Mouse (Mus musculus) hindbrain, embryonic 13.5 days (tissue): ENCODE data around the gene Gimap4. TPM values are rescaled to one million over a fixed set of nuclear protein-coding genes. Genes with fewer than 3 reads are reported as not detected.
"Not testable (repeated sequence)": the region's sequence is repeated elsewhere in the genome, so short reads cannot be mapped to it uniquely, and the experiment has no call there.

Source experiments
- ATAC-seq: fragments of 200-750 bp; cut with Nextera tagmentation; 2 replicates; pipeline ENCODE4 v1.8.0; 2017; ENCODE audit warnings: moderate TSS enrichment; ENCODE audit not compliant: low FRiP score
- H3K27ac ChIP-seq: fragments of 300-500 bp; sonication (generic); 2 replicates; pipeline ENCODE4 v1.5.1; 2015; ENCODE audit warnings: inconsistent platforms, mild to moderate bottlenecking, moderate library complexity
- H3K27me3 ChIP-seq: fragments of 300-500 bp; sonication (generic); 2 replicates; pipeline ENCODE4 v1.6.1; 2015; ENCODE audit warnings: mild to moderate bottlenecking, inconsistent platforms
- H3K36me3 ChIP-seq: fragments of 300-500 bp; sonication (generic); 2 replicates; pipeline ENCODE4 v1.6.1; 2015; ENCODE audit warnings: mild to moderate bottlenecking, inconsistent platforms
- H3K4me1 ChIP-seq: fragments of 300-500 bp; sonication (generic); replicated peaks from 2 replicates; pipeline ENCODE4 v1.6.1; 2015; ENCODE audit warnings: inconsistent platforms
- H3K4me2 ChIP-seq: fragments of 300-500 bp; sonication (generic); 2 replicates; pipeline ENCODE4 v1.6.1; 2015; ENCODE audit warnings: inconsistent platforms, mild to moderate bottlenecking, moderate library complexity
- H3K4me3 ChIP-seq: fragments of 300-500 bp; sonication (generic); 2 replicates; pipeline ENCODE4 v1.5.1; 2015; ENCODE audit warnings: mild to moderate bottlenecking, inconsistent platforms
- H3K9ac ChIP-seq: fragments of 300-500 bp; sonication (generic); 2 replicates; pipeline ENCODE4 v1.6.1; 2015; ENCODE audit warnings: mild to moderate bottlenecking, inconsistent platforms
- H3K9me3 ChIP-seq: fragments of 300-500 bp; sonication (generic); 2 replicates; pipeline ENCODE4 v1.6.1; 2016; ENCODE audit warnings: inconsistent platforms
- WGBS: fragments of 180-500 bp; shearing (Covaris S2); methylation state at CpG from one replicate; pipeline ENCODE4 v1.1.7; 2015; 5-methylcytosine and 5-hydroxymethylcytosine counted together
- polyA plus RNA-seq: library from polyadenylated mRNA; unstranded; fragments of >200 nt; fragmentation: Nextera tagmentation; extraction: Ambion mirVana; gene quantifications from 2 replicates; pipeline ENCODE4 v1.2.1, GENCODE M21; 2015

Gene Gimap4
- polyA plus RNA-seq, 1 experiment from 2014 or later, result 2.2 TPM

DNA sequence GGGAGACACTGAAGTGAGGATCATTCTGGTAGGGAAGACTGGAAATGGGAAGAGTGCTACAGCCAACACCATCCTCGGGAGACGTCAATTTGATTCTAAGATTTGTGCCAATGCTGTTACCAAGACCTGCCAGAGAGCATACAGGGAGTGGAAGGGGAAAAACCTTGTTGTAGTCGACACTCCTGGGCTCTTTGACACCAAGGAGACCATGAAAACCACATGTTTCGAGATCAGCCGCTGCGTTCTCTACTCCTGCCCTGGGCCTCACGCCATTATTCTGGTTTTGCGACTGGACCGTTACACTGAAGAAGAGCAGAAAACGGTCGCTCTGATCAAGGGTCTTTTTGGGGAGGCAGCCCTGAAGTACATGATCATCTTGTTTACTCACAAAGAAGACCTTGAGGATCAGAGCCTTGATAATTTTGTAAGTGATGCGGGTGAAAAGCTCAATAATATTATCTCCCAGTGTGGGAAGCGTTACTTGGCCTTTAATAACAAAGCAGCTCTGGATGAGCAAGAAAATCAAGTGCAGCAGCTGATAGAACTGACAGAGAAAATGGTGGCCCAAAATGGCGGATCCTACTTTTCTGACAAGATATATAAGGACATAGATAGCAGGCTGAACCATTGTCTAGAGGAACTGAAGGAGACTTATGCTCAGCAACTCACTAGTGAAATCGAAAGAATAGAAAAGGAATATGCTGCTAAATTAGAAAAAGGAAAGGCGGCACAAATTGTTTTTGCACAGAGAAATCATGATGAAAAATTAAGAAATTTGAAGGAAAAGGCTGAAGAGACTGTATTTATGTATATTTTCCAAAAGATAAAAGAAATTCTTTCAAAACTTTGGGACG, 6.6 kb upstream of the Gimap4 start:
- H3K4me1 ChIP-seq, result 0 out of 2 replicates have a peak, but pooled peaks cover 3% of the 10 kb centered on the region
- WGBS, result 95% methylated on average over 17 of the region's 17 CpGs
- H3K27me3 ChIP-seq, result no peaks in the 10 kb centered on the region
- H3K36me3 ChIP-seq, result no peaks in the 10 kb centered on the region
- H3K27ac ChIP-seq, result no peak overlapping the region
- no peak overlapping the region for H3K9ac ChIP-seq
- ATAC-seq, result no peak
- H3K4me3 ChIP-seq, result no peak overlapping the region
- H3K4me2 ChIP-seq, result no peak overlapping the region
- H3K9me3 ChIP-seq, result no peaks in the 10 kb centered on the region

GRCm38 (mm10) chr6:48678391-48678790, 6.0 kb upstream of the Gimap4 start:
- no peak for ATAC-seq
- H3K4me3 ChIP-seq, result no peak overlapping the region
- 84% methylated on average over 4 of the region's 4 CpGs for WGBS

DNA sequence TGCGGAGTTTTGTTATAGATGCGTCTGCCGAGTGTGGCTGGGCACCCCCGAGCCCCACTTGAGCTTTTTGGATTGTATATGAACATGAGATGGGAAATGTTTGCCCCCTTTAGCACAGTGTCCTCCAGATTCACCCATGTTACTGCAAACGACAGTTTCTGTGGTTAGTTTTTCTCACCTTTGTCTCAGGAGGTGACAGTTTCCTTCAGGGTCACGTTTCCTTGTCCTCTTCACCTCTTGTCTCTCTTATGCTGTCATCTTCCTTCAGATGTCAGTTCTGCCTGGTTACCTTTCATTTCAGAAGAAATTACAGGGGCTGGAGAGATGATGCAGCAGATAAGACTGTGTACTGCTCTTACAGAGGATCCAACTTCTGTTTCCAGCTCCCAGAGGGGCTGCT, 4.6 kb upstream of the Gimap4 start:
- no peak for ATAC-seq
- Histone ChIP-seq H3K36me3 (no peaks in the 10 kb centered on the region), H3K4me3 (no peak overlapping the region), H3K27ac (no peak overlapping the region), H3K9ac (no peak overlapping the region), H3K9me3 (no peaks in the 10 kb centered on the region), H3K27me3 (no peaks in the 10 kb centered on the region), H3K4me1 (0 out of 2 replicates have a peak, but pooled peaks cover 3% of the 10 kb centered on the region), H3K4me2 (no peak overlapping the region)
- 86% methylated on average over 6 of the region's 6 CpGs for WGBS

More at GRCm38 (mm10) chr6:48678391-48678790, 6.0 kb upstream of the Gimap4 start:
- Histone ChIP-seq H3K27me3 (no peaks in the 10 kb centered on the region), H3K9me3 (no peaks in the 10 kb centered on the region), H3K4me1 (0 out of 2 replicates have a peak, but pooled peaks cover 3% of the 10 kb centered on the region), H3K4me2 (no peak overlapping the region), H3K9ac (no peak overlapping the region), H3K36me3 (no peaks in the 10 kb centered on the region), H3K27ac (no peak overlapping the region)

DNA sequence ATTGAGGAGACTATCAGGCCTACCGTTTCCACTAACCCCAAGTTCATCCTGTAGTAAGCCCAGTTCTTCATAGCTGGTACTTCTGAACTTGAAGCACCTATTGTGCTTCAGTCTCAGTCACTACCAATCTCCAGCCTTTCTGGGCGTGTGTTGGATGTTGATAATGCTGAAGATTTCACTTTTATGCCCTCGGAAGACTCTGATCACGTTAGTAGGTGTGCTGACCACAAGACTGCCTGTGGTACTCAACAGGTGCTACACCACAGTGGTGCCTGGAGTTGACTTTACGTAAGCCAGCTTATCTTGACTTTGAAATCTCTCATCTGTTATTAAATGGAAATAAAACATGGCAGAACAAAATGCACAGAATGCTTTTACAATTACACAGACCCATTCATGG, 3.9 kb upstream of the Gimap4 start:
- H3K36me3 ChIP-seq, result no peaks in the 10 kb centered on the region
- ATAC-seq, result no peak
- no peak overlapping the region for H3K4me3 ChIP-seq
- H3K4me1 ChIP-seq, result 0 out of 2 replicates have a peak, but pooled peaks cover 3% of the 10 kb centered on the region
- no peak overlapping the region for H3K9ac ChIP-seq
- 82% methylated on average over 5 of the region's 5 CpGs for WGBS
- no peak overlapping the region for H3K4me2 ChIP-seq
- no peaks in the 10 kb centered on the region for H3K27me3 ChIP-seq
- H3K27ac ChIP-seq, result no peak overlapping the region
- H3K9me3 ChIP-seq, result no peaks in the 10 kb centered on the region

DNA sequence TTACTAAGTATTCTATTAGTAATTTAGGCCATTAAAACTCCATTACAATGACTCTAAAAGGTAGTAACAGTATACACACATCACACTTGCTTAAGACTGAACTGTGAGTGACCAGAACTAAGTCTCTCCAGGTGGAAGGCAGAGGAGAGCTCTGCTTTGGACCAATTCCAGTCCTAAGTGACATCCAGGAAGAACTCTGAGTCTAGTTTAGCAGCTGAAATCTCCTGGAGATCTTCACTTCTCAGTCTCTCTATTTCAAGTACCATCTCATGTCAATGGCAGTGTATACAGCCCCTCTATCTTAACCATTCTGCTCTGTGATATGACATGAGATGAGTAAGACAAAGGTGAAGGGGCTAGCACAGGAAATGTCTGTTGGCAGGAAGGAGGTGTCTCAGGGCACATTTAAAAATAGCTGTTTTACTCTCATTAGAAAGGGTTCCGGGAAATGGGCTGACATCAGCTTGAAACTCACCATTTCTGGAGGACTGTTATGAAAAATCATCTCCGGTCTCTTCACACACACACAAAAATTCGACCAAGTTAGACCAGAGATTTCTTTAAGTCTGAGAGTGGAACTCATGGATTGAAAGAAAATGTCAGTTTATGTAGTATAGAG, 2.8 kb upstream of the Gimap4 start:
- no peak overlapping the region for H3K4me3 ChIP-seq
- no peak overlapping the region for H3K9ac ChIP-seq
- no peaks in the 10 kb centered on the region for H3K27me3 ChIP-seq
- no peak for ATAC-seq
- H3K4me2 ChIP-seq, result no peak overlapping the region
- 80% methylated on average over 3 of the region's 3 CpGs for WGBS
- H3K36me3 ChIP-seq, result no peaks in the 10 kb centered on the region
- no peaks in the 10 kb centered on the region for H3K9me3 ChIP-seq
- no peak overlapping the region for H3K27ac ChIP-seq
- no peaks in the 10 kb centered on the region for H3K4me1 ChIP-seq

GRCm38 (mm10) chr6:48682271-48682670, 2.1 kb upstream of the Gimap4 start:
- ATAC-seq, result no peak
- no peak overlapping the region for H3K27ac ChIP-seq
- H3K9ac ChIP-seq, result no peak overlapping the region
- no peaks in the 10 kb centered on the region for H3K27me3 ChIP-seq
- H3K4me1 ChIP-seq, result no peaks in the 10 kb centered on the region
- no peak overlapping the region for H3K4me3 ChIP-seq
- no peaks in the 10 kb centered on the region for H3K9me3 ChIP-seq
- 87% methylated on average over 4 of the region's 4 CpGs for WGBS
- no peaks in the 10 kb centered on the region for H3K36me3 ChIP-seq
- no peak overlapping the region for H3K4me2 ChIP-seq

- not testable (repeated sequence) for H3K9ac ChIP-seq, H3K27me3 ChIP-seq
Observed at GRCm38 (mm10) chr6:48683263-48683821, 1.0 kb upstream of the Gimap4 start.

GRCm38 (mm10) chr6:48684806-48685205, 457 bp downstream of the Gimap4 start:
- H3K4me1 ChIP-seq, result no peaks in the 10 kb centered on the region
- 72% methylated on average over 4 of the region's 4 CpGs for WGBS
- no peak overlapping the region for H3K27ac ChIP-seq
- no peaks in the 10 kb centered on the region for H3K27me3 ChIP-seq
- H3K9me3 ChIP-seq, result no peaks in the 10 kb centered on the region
- H3K4me3 ChIP-seq, result no peak overlapping the region
- no peak for ATAC-seq
- no peak overlapping the region for H3K4me2 ChIP-seq
- H3K9ac ChIP-seq, result no peak overlapping the region
- H3K36me3 ChIP-seq, result no peaks in the 10 kb centered on the region

More at GRCm38 (mm10) chr6:48683263-48683821, 1.0 kb upstream of the Gimap4 start:
- 86% methylated on average over 3 of the region's 4 CpGs for WGBS
- not testable (repeated sequence) for ATAC-seq, H3K4me3 ChIP-seq, H3K9me3 ChIP-seq, H3K4me1 ChIP-seq, H3K4me2 ChIP-seq, H3K36me3 ChIP-seq, H3K27ac ChIP-seq

DNA sequence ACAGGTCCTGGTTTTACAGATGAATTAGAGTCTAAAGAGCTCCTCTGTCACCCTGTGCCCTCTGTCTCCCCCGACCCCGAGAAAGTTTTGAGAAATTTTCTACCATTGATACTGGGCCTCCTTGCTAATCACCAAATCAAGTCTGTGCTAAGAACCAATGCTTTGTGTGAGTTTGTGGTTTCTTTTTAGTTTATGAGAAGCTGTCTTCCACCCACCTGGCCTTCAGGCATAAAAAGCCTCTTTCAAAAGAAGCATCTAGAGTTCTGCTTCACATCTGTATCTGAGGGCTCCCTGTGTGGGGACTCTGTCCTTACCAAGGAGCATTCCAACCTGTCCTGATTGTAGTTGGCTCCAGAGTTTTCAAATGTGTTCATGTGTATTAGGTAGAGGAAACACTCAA, 902 bp downstream of the Gimap4 start:
- 88% methylated on average over 2 of the region's 2 CpGs for WGBS
- H3K4me3 ChIP-seq, result no peak overlapping the region
- no peak overlapping the region for H3K4me2 ChIP-seq
- H3K27ac ChIP-seq, result no peak overlapping the region
- no peak overlapping the region for H3K9ac ChIP-seq
- no peaks in the 10 kb centered on the region for H3K27me3 ChIP-seq
- H3K4me1 ChIP-seq, result no peaks in the 10 kb centered on the region
- no peaks in the 10 kb centered on the region for H3K36me3 ChIP-seq
- ATAC-seq, result no peak
- H3K9me3 ChIP-seq, result no peaks in the 10 kb centered on the region

- Histone ChIP-seq H3K9me3 (no peaks in the 10 kb centered on the region), H3K27me3 (no peaks in the 10 kb centered on the region), H3K36me3 (no peaks in the 10 kb centered on the region), H3K4me3 (no peak overlapping the region), H3K4me1 (no peaks in the 10 kb centered on the region), H3K27ac (no peak overlapping the region), H3K4me2 (no peak overlapping the region), H3K9ac (no peak overlapping the region)
- ATAC-seq, result no peak
- 84% methylated on average over 7 of the region's 7 CpGs for WGBS
Observed at GRCm38 (mm10) chr6:48685694-48686665, 1.6 kb downstream of the Gimap4 start.

- H3K4me3 ChIP-seq, result no peak overlapping the region
- no peaks in the 10 kb centered on the region for H3K9me3 ChIP-seq
- 70% methylated on average over 2 of the region's 2 CpGs for WGBS
- H3K27ac ChIP-seq, result no peak overlapping the region
- H3K4me1 ChIP-seq, result no peaks in the 10 kb centered on the region
- no peaks in the 10 kb centered on the region for H3K36me3 ChIP-seq
- H3K27me3 ChIP-seq, result no peaks in the 10 kb centered on the region
- no peak for ATAC-seq
- no peak overlapping the region for H3K9ac ChIP-seq
- H3K4me2 ChIP-seq, result no peak overlapping the region
Observed at GRCm38 (mm10) chr6:48687077-48687476, 2.7 kb downstream of the Gimap4 start.

- 90% methylated on average over 2 of the region's 2 CpGs for WGBS
- Histone ChIP-seq H3K27ac (no peak overlapping the region), H3K9ac (no peak overlapping the region), H3K4me3 (no peak overlapping the region), H3K27me3 (no peaks in the 10 kb centered on the region), H3K4me1 (no peaks in the 10 kb centered on the region), H3K36me3 (no peaks in the 10 kb centered on the region), H3K4me2 (no peak overlapping the region), H3K9me3 (no peaks in the 10 kb centered on the region)
- no peak for ATAC-seq
Observed at GRCm38 (mm10) chr6:48689320-48689719, 5.0 kb downstream of the Gimap4 start.
